Mouse (Mus musculus) retina, embryonic 14.5 days (tissue): ENCODE measurements around the gene Cdk6.
A peak's percentile ranks its signal among the peaks of the same experiment; 100 is the strongest.
"Not testable (repeated sequence)": the region's sequence is repeated elsewhere in the genome, so short reads cannot be mapped to it uniquely, and the experiment has no call there.

Experiments
- DNase-seq: peaks from one replicate; pipeline ENCODE4 v3.0.0-alpha.2; 2015; ENCODE audit warnings: low spot score

Gene Cdk6

GRCm38 (mm10) chr5:3341111-3341911 lies at the start of gene Cdk6:
TSS of gene Cdk6 (plus strand) at chr5:3341485.
- peak; percentile 57 for DNase-seq

GRCm38 (mm10) chr5:3293666-3294065 lies 47.6 kb upstream of the Cdk6 start:
- DNase-seq = no peak

DNA sequence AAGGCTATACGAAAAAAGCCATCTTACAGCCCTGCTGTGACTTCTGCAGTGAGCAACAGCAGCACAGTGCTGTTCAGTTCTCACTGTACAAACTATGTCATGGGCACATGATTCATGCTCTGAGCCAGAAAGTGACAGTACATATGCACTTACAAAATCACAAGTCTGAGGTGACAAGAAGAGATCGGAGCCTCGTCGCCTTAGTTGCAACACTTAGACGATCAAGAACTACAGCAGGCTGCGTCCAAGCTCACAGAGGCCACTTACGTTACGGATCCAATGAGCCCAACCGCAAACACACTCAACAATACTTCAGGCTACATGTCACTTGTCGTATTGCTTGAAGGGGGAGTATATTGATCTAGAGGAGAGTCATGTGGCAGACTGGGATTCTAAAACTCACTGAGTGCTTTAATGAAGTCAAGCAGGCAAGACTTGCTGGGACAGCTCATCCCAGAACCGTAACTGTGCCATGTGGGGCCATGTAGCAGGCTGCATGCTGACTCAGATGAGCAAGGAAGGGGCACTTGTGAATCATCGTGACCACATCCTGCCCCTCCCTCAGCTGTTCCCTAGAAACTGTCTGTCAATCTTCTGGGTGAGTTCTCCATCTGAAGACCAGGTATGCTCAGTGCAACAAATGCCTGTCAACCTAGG lies 40.4 kb upstream of the Cdk6 start:
- DNase-seq = no peak

DNA sequence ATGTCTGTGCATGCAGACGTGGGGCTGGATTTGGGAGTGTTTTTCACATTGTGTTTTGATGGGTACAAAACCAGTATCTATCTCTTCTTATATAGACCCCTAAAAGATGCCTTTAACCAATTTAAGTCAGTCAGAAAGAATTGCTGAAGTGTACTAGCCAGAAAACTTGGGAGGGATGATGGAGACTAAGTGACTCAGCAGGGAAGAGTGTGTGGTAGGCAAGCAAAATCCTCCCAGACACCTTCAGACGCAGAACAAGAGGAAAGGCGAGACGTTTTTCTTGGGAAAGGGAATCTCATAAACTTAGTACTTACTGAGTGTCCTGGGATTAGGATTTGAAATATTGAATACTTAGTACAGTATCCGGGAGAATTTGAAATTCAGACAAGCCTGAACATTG lies 39.8 kb upstream of the Cdk6 start:
- no peak for DNase-seq

GRCm38 (mm10) chr5:3303876-3304275 lies 37.4 kb upstream of the Cdk6 start:
- no peak for DNase-seq

GRCm38 (mm10) chr5:3306146-3306545 lies 35.1 kb upstream of the Cdk6 start:
- no peak for DNase-seq

GRCm38 (mm10) chr5:3309122-3309521 lies 32.2 kb upstream of the Cdk6 start:
- no peak for DNase-seq

- no peak for DNase-seq
Observed at GRCm38 (mm10) chr5:3309587-3309986, 31.7 kb upstream of the Cdk6 start.

GRCm38 (mm10) chr5:3311156-3311555 lies 30.1 kb upstream of the Cdk6 start:
- DNase-seq = peak; percentile 26

DNA sequence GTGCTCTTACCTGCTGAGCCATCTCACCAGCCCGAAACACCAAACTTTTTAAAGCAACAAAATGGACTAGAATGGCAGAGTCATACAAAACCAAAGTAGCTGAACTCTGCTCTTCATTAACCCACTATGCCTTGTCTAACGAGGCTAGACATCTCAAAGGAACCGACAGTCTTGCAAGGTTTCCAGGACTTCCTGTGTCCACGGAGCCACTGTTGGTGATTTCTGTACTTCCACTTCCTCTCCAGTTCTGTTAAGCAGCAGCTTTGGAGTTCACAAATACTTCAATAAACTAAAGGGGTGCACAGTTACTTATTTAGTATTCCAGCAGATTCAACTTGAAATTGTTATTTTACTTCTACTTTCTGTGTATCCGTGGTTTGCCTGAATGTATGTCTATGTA lies 23.6 kb upstream of the Cdk6 start:
- DNase-seq = not testable (repeated sequence)

DNA sequence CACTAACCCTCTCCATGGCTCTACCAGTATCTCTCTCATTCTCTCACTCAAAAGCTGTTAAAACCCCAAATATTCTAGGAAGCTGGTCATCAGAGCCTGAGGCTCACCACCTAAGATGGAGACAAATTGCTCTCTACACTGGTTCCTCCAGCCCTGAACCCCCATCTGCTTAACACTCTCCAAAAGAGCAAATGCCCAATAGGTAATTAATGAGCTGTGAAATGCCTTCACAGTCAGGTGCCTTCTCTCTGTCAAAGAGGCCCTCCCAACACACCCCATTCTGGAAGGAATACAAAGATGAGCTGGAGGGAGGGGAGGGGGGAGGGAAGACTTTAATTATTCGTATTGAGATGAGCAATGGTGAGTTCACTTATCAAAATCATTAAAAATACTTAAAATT lies 21.1 kb upstream of the Cdk6 start:
- no peak for DNase-seq

DNA sequence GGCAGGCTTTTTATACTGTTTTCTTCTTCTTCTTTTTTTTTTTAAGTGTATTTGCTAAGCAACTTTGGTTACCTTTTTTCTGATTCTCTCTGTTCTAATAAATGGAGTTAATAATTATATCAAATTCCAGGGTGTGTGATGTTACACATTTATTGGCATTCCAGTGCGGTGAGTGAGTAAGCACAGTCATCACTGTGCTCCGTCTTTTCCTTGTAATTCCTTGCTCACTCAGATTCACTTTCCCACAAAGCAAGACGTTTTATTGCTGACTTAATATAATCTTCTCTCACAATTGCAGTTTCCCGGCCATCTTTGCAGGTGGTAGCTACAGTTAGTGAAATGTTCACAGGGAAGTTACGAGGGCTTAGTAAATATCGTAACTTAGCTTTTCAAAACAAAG lies 19.2 kb upstream of the Cdk6 start:
- no peak for DNase-seq

DNA sequence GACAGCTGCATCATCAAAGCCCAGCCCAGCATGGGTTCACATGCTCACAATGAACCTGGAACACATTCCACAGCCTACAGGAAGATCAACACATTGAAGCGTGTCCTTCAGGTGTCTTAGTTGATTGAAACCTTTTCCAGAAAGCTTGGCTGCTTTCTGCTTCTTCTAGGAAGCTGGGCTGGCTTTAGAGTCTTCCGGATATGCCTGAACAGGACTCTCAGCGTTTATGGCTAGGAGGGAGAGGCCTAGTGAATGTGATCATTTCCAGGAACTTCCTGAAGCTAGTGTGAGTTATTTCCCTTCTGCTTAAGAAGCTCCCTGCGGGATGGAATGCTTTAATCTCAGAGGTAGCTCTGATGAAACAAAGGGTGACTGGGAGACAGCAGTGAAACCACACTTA lies 17.2 kb upstream of the Cdk6 start:
- no peak for DNase-seq

GRCm38 (mm10) chr5:3329361-3329760 lies 11.9 kb upstream of the Cdk6 start:
- DNase-seq = no peak

- no peak for DNase-seq
Observed at GRCm38 (mm10) chr5:3330932-3331331, 10.4 kb upstream of the Cdk6 start.

DNA sequence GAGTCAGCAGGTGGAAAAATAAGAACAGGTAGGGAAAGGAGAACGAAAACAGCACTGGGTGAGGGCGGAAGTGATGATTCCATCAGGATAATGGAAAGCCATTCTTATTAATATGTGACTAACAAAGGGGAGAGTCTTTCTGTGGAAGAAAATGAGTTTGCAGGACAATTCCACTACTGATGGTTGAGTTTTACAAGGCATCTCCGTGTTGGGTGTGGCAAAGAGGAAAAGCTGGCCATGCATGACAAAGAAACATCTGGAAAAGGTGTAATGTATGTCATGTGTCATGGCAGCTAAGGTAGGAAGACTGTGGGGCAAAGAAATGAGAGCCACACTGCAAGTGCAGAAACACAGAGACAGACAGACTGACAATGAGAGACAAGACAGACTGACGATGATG lies 8.3 kb upstream of the Cdk6 start:
- DNase-seq = not testable (repeated sequence)

GRCm38 (mm10) chr5:3340340-3341058 lies 786 bp upstream of the Cdk6 start:
- peak; percentile 17 for DNase-seq

- DNase-seq = peak; percentile 71
Observed at GRCm38 (mm10) chr5:3341931-3342770, 866 bp downstream of the Cdk6 start.

DNA sequence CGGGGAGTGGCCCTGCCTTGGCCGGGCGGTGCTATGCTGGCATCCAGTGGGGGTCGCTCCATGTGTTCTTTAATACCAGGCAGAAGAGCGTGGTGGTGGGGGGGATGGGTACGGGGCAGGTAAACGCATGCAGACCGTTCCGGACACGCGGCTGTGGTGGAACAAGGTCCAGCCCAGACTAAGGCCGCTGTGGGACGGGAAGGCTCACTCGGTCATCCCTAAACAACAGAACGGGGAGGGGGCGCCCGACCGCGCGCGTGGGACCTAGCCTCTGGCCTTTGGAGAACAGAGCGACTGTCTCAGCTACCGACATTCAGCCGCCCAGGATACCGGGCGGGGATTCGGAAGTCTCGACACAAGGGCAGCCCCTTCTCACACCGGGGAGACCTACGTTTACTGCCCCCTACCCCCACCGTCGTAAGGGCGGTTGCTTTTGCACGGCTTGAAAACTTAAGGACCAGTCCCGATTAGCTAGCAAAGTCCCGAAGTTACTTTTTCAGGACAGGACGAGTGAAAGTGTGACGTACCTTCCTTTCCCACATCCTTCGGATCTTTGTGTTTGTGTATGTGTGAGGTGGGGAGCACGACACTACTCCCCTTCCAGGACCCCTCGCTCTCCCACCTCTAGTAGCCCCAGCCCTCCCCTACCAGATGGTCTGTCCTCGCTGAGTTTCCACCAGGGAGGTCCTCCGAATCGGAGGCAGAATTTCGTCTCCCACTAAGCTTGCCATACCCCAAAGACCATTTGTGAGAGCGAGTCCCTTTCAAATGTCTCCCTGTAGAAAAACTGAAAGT lies 1.7 kb downstream of the Cdk6 start:
- peak; percentile 59 for DNase-seq

- peak; percentile 72 for DNase-seq
Observed at GRCm38 (mm10) chr5:3343566-3344080, 2.3 kb downstream of the Cdk6 start.

- DNase-seq = peak; percentile 82
Observed at GRCm38 (mm10) chr5:3344081-3344631, 2.9 kb downstream of the Cdk6 start.
